Mouse (Mus musculus): ENCODE data around the gene Lrr1.
"Not testable (repeated sequence)": the region's sequence is repeated elsewhere in the genome, so short reads cannot be mapped to it uniquely, and the experiment has no call there.

The Lrr1 gene

GRCm38 (mm10) chr12:69168461-69169106, at the start of gene Lrr1:
Gene Lrr1 (plus strand): TSS chr12:69168814.
- CTCF ChIA-PET, result no interaction called here

- CTCF ChIA-PET, result no interaction called here
These were observed 48.7 kb upstream of the Lrr1 start for GRCm38 (mm10) chr12:69119908-69120307.

- CTCF ChIA-PET, result no interaction called here
These were observed 45.8 kb upstream of the Lrr1 start for GRCm38 (mm10) chr12:69122801-69123200.

GRCm38 (mm10) chr12:69125066-69125465, 43.5 kb upstream of the Lrr1 start:
- CTCF ChIA-PET, result no interaction called here

GRCm38 (mm10) chr12:69127170-69127569, 41.4 kb upstream of the Lrr1 start:
- CTCF ChIA-PET, result no interaction called here

GRCm38 (mm10) chr12:69127626-69128025, 41.0 kb upstream of the Lrr1 start:
- CTCF ChIA-PET, result no interaction called here

- CTCF ChIA-PET, result interaction anchor here (0.7 kb wide), 1 partner anchor 13 kb away, joined by 6 read pairs; no protein-coding TSS in a partner anchor
These were observed 38.8 kb upstream of the Lrr1 start for GRCm38 (mm10) chr12:69129634-69130310.

GRCm38 (mm10) chr12:69130486-69130885, 38.1 kb upstream of the Lrr1 start:
- CTCF ChIA-PET, result interaction anchor here (0.7 kb wide), 1 partner anchor 12 kb away, joined by 6 read pairs; no protein-coding TSS in a partner anchor

GRCm38 (mm10) chr12:69131267-69131666, 37.3 kb upstream of the Lrr1 start:
- CTCF ChIA-PET, result interaction anchor here (0.7 kb wide), 1 partner anchor 980 kb away, joined by 5 read pairs; no protein-coding TSS in a partner anchor

- CTCF ChIA-PET, result interaction anchor here (0.7 kb wide), 1 partner anchor 979 kb away, joined by 5 read pairs; no protein-coding TSS in a partner anchor
These were observed 36.6 kb upstream of the Lrr1 start for GRCm38 (mm10) chr12:69131981-69132380.

- CTCF ChIA-PET, result no interaction called here
These were observed 29.4 kb upstream of the Lrr1 start for GRCm38 (mm10) chr12:69139201-69139600.

- CTCF ChIA-PET, result interaction anchor here (0.6 kb wide), 1 partner anchor 797 kb away, joined by 4 read pairs; no protein-coding TSS in a partner anchor
These were observed 28.8 kb upstream of the Lrr1 start for GRCm38 (mm10) chr12:69139841-69140240.

- CTCF ChIA-PET, result no interaction called here
These were observed 25.2 kb upstream of the Lrr1 start for GRCm38 (mm10) chr12:69143460-69143859.

GRCm38 (mm10) chr12:69147166-69147735, 21.4 kb upstream of the Lrr1 start:
- CTCF ChIA-PET, result no interaction called here

- CTCF ChIA-PET, result no interaction called here
These were observed 18.6 kb upstream of the Lrr1 start for GRCm38 (mm10) chr12:69150049-69150448.

- CTCF ChIA-PET, result interaction anchor here (0.6 kb wide), 1 partner anchor 23 kb away, joined by 5 read pairs; no protein-coding TSS in a partner anchor
These were observed 12.7 kb upstream of the Lrr1 start for GRCm38 (mm10) chr12:69155923-69156322.

GRCm38 (mm10) chr12:69156436-69156835, 12.2 kb upstream of the Lrr1 start:
- CTCF ChIA-PET, result interaction anchor here (0.6 kb wide), 1 partner anchor 22 kb away, joined by 5 read pairs; no protein-coding TSS in a partner anchor

- CTCF ChIA-PET, result interaction anchor here (0.6 kb wide), 1 partner anchor 11 kb away, joined by 22 read pairs; no protein-coding TSS in a partner anchor
These were observed 11.5 kb upstream of the Lrr1 start for GRCm38 (mm10) chr12:69157107-69157506.

- CTCF ChIA-PET, result no interaction called here
These were observed 10.2 kb upstream of the Lrr1 start for GRCm38 (mm10) chr12:69158366-69158764.

- CTCF ChIA-PET, result not testable (repeated sequence)
These were observed 9.6 kb upstream of the Lrr1 start, which contains the start of gene Rps29 for GRCm38 (mm10) chr12:69158765-69159577. Gene Rps29 (minus strand): TSS chr12:69159186.

GRCm38 (mm10) chr12:69159578-69159940, 9.1 kb upstream of the Lrr1 start:
- CTCF ChIA-PET, result interaction anchor here (0.7 kb wide), 1 partner anchor 29 kb away, joined by 5 read pairs; no protein-coding TSS in a partner anchor

- CTCF ChIA-PET, result interaction anchor here (0.6 to 1.0 kb wide), 4 partner anchors 10 to 1246 kb away, joined by 3 to 8 read pairs (median 4); no protein-coding TSS in a partner anchor
These were observed 7.9 kb upstream of the Lrr1 start for GRCm38 (mm10) chr12:69160677-69161076.
